Mouse (Mus musculus) stomach, embryonic 14.5 days (tissue): ENCODE results near the gene Nell2. TPM values are rescaled to one million over a fixed set of nuclear protein-coding genes. Genes with fewer than 3 reads are reported as not detected.

Experiments
- ATAC-seq: fragments of 200-750 bp; cut with Nextera tagmentation; 2 replicates; pipeline ENCODE4 v1.8.0; 2017; ENCODE audit warnings: low read depth, moderate TSS enrichment; ENCODE audit not compliant: insufficient number of reproducible peaks, insufficient read depth, low FRiP score
- H3K27ac ChIP-seq: fragments of 300-500 bp; sonication (generic); 2 replicates; pipeline ENCODE4 v1.5.1; 2014; ENCODE audit warnings: mild to moderate bottlenecking, low read length, moderate library complexity, mixed read lengths
- H3K27me3 ChIP-seq: fragments of 300-500 bp; sonication (generic); 2 replicates; pipeline ENCODE4 v1.6.1; 2014; ENCODE audit warnings: low read length, control low read depth, mixed read lengths; ENCODE audit not compliant: control insufficient read depth, insufficient read depth
- H3K36me3 ChIP-seq: fragments of 300-500 bp; sonication (generic); 2 replicates; pipeline ENCODE4 v1.6.1; 2014; ENCODE audit warnings: mild to moderate bottlenecking, control low read depth, low read length, moderate library complexity, mixed read lengths; ENCODE audit not compliant: control insufficient read depth, insufficient read depth
- H3K4me1 ChIP-seq: fragments of 300-500 bp; sonication (generic); 2 replicates; pipeline ENCODE4 v1.6.1; 2014; ENCODE audit warnings: low read length, control low read depth, mixed read lengths; ENCODE audit not compliant: control insufficient read depth, insufficient read depth
- H3K4me2 ChIP-seq: fragments of 300-500 bp; sonication (generic); replicated peaks from 2 replicates; pipeline ENCODE4 v1.6.1; 2014; ENCODE audit warnings: low read depth, low read length, control low read depth
- H3K4me3 ChIP-seq: fragments of 300-500 bp; sonication (generic); 2 replicates; pipeline ENCODE4 v1.5.1; 2014; ENCODE audit warnings: low read depth, low read length, control low read depth
- H3K9ac ChIP-seq: fragments of 300-500 bp; sonication (generic); replicated peaks from 2 replicates; pipeline ENCODE4 v1.6.1; 2014; ENCODE audit warnings: low read depth, mild to moderate bottlenecking, control low read depth, low read length, moderate library complexity, mixed read lengths
- H3K9me3 ChIP-seq: fragments of 300-500 bp; sonication (generic); 2 replicates; pipeline ENCODE4 v1.6.1; 2016; ENCODE audit warnings: low read depth, low read length, control low read depth; ENCODE audit not compliant: control insufficient read depth
- WGBS: fragments of 180-500 bp; shearing (Covaris S2); extraction: QIAGEN DNeasy Blood & Tissue Kit; methylation state at CpG from one replicate; pipeline ENCODE4 v1.1.7; 2014; 5-methylcytosine and 5-hydroxymethylcytosine counted together
- polyA plus RNA-seq: library from polyadenylated mRNA; unstranded; fragments of >200 nt; fragmentation: Nextera tagmentation; extraction: Ambion mirVana; gene quantifications from 2 replicates; pipeline ENCODE4 v1.2.1, GENCODE M21; 2014

Nell2 gene
- polyA plus RNA-seq, 1 experiment from 2014 or later, result 21.6 TPM

- WGBS, result 68% methylated on average over 3 of the region's 3 CpGs
- no peak overlapping the region for H3K27ac ChIP-seq
- no peaks in the 10 kb centered on the region for H3K9me3 ChIP-seq
- no peaks in the 10 kb centered on the region for H3K36me3 ChIP-seq
- no peak overlapping the region for H3K4me2 ChIP-seq
- no peak for ATAC-seq
- H3K4me3 ChIP-seq, result no peak overlapping the region
- no peaks in the 10 kb centered on the region for H3K4me1 ChIP-seq
- no peaks in the 10 kb centered on the region for H3K27me3 ChIP-seq
- no peak overlapping the region for H3K9ac ChIP-seq
Observed at GRCm38 (mm10) chr15:95366506-95366905, 161.9 kb downstream of the Nell2 start.

- H3K9me3 ChIP-seq, result no peaks in the 10 kb centered on the region
- no peaks in the 10 kb centered on the region for H3K4me1 ChIP-seq
- H3K4me3 ChIP-seq, result no peak overlapping the region
- no peaks in the 10 kb centered on the region for H3K36me3 ChIP-seq
- no peak overlapping the region for H3K27ac ChIP-seq
- WGBS, result 76% methylated on average over 1 of the region's 1 CpGs
- H3K27me3 ChIP-seq, result no peaks in the 10 kb centered on the region
- no peak overlapping the region for H3K4me2 ChIP-seq
- H3K9ac ChIP-seq, result no peak overlapping the region
- ATAC-seq, result no peak
Observed at GRCm38 (mm10) chr15:95354806-95355205, 173.6 kb downstream of the Nell2 start.

DNA sequence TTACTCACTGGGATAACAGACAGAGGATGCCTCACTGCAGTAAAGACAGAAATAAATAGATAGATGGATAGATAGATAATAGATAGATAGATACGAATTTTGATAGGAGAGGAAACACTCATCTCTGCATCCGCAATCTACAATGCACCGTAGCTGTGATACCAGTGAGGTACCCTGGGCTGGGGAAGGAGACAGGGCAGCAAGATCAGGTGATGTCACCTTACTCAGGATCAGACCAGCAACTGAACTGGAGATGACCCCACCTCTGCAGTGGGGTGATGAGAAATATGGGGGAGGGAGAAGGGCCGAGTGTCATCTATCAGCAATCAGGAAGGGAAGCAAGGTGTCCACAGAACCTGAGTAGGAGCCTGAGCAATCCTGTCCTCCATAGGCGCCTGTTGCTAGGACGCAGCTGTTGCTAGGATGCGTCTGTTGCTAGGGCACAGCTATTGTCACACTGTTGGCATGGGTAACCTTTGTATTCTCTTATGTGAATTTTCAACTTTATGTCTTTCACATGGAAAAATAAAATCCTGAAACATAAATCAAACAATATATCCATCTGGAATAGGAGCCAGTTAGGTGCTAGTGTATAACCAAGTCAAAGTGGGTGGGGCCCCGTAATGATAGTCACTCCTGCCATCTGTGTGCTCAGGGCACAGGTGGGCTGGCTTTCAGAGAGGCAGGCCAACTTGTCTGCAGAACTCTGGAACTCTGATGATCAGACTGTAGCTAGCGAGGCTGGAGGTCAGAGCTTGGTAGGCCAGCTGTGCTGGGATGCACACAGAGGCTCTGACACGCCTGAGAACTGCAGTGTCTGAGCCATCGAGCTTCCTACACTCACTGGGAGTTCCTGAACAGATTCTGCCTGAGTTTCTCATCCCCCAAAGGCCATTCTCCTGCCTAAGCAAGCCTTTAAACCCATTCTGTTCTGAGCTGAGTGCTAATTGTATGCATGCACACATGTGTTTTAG, 193.7 kb downstream of the Nell2 start:
- ATAC-seq, result no peak
- H3K4me3 ChIP-seq, result no peak overlapping the region
- no peak overlapping the region for H3K9ac ChIP-seq
- H3K27ac ChIP-seq, result no peak overlapping the region
- no peaks in the 10 kb centered on the region for H3K27me3 ChIP-seq
- H3K4me1 ChIP-seq, result no peaks in the 10 kb centered on the region
- no peak overlapping the region for H3K4me2 ChIP-seq
- 84% methylated on average over 11 of the region's 11 CpGs for WGBS
- H3K9me3 ChIP-seq, result no peaks in the 10 kb centered on the region
- no peaks in the 10 kb centered on the region for H3K36me3 ChIP-seq

- 67% methylated on average over 4 of the region's 4 CpGs for WGBS
- no peak overlapping the region for H3K27ac ChIP-seq
- H3K27me3 ChIP-seq, result no peaks in the 10 kb centered on the region
- no peak overlapping the region for H3K9ac ChIP-seq
- no peaks in the 10 kb centered on the region for H3K36me3 ChIP-seq
- H3K4me1 ChIP-seq, result no peaks in the 10 kb centered on the region
- H3K9me3 ChIP-seq, result no peaks in the 10 kb centered on the region
- H3K4me2 ChIP-seq, result no peak overlapping the region
- no peak for ATAC-seq
- H3K4me3 ChIP-seq, result no peak overlapping the region
Observed at GRCm38 (mm10) chr15:95333229-95333628, 195.1 kb downstream of the Nell2 start.

DNA sequence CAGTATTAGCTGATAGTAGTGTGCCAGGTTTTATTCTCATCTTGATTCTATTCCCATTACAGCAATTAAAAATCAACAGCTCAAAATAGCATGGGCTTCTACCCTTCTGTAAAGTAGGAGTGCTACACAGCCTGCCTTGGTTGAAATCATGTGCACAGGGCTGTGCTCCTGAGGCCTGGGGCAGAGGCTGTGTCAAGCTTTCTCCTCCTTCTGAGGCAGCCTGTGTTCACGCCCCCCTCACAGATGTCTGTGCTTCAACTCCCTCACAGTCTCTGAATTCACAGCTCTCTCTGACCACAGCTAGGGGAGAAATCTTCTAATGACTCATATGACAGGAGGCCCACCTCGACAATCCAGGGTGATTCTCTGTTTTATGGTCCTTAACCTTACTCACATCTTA, 197.4 kb downstream of the Nell2 start:
- H3K9me3 ChIP-seq, result no peaks in the 10 kb centered on the region
- H3K4me3 ChIP-seq, result no peak overlapping the region
- H3K4me1 ChIP-seq, result no peaks in the 10 kb centered on the region
- no peak for ATAC-seq
- 70% methylated on average over 2 of the region's 2 CpGs for WGBS
- no peak overlapping the region for H3K27ac ChIP-seq
- H3K4me2 ChIP-seq, result no peak overlapping the region
- H3K9ac ChIP-seq, result no peak overlapping the region
- no peaks in the 10 kb centered on the region for H3K36me3 ChIP-seq
- no peaks in the 10 kb centered on the region for H3K27me3 ChIP-seq

DNA sequence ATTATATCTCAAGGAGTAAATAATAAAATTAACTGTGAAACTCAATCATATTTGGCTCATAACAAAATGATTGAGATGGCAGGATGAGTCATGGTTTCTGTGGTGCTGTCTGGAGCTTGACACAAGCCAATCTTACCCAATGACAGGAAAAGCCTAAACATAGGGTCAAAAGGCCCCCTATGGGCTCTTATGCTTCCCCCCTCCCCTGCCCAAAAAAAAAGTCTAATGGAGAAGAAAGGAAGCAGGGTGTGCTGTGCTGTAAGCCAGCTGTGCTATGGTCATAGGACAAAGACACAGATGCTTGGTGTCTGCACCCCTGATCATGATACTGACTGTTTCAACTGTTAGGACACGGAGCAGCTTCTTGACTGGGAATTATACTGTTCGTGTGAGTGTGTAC, 205.6 kb downstream of the Nell2 start:
- H3K36me3 ChIP-seq, result no peaks in the 10 kb centered on the region
- H3K4me3 ChIP-seq, result no peak overlapping the region
- ATAC-seq, result no peak
- no peak overlapping the region for H3K27ac ChIP-seq
- no peaks in the 10 kb centered on the region for H3K4me1 ChIP-seq
- 78% methylated on average over 2 of the region's 2 CpGs for WGBS
- no peak overlapping the region for H3K9ac ChIP-seq
- no peak overlapping the region for H3K4me2 ChIP-seq
- H3K9me3 ChIP-seq, result no peaks in the 10 kb centered on the region
- no peaks in the 10 kb centered on the region for H3K27me3 ChIP-seq

GRCm38 (mm10) chr15:95316626-95317025, 211.7 kb downstream of the Nell2 start:
- no peaks in the 10 kb centered on the region for H3K27me3 ChIP-seq
- H3K27ac ChIP-seq, result no peak overlapping the region
- H3K4me1 ChIP-seq, result no peaks in the 10 kb centered on the region
- 47% methylated on average over 4 of the region's 4 CpGs for WGBS
- H3K4me3 ChIP-seq, result no peak overlapping the region
- no peaks in the 10 kb centered on the region for H3K9me3 ChIP-seq
- no peak for ATAC-seq
- no peaks in the 10 kb centered on the region for H3K36me3 ChIP-seq
- no peak overlapping the region for H3K4me2 ChIP-seq
- no peak overlapping the region for H3K9ac ChIP-seq

DNA sequence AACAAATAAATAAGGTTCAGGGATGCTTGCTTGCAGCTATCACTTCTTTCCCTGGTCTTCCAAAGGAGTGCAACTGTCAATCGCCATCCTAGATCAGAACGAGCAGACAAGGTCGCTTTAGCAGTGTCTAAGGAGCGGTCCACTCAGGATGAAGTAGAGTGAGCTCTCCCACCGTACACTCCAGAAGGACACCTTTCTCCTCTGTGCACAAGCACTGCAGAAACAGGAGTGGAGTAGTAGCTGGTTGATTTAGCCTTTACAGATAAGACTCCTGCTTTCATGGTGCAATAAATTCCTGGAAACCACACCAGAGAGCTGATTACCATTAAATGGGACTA, 213.6 kb downstream of the Nell2 start:
- ATAC-seq, result no peak
- 92% methylated on average over 5 of the region's 5 CpGs for WGBS

More for the DNA sequence above, 213.6 kb downstream of the Nell2 start:
- Histone ChIP-seq H3K4me3 (no peak overlapping the region), H3K4me2 (no peak overlapping the region), H3K9ac (no peak overlapping the region), H3K27ac (no peak overlapping the region), H3K9me3 (no peaks in the 10 kb centered on the region), H3K4me1 (no peaks in the 10 kb centered on the region), H3K27me3 (no peaks in the 10 kb centered on the region), H3K36me3 (no peaks in the 10 kb centered on the region)
